Mouse (Mus musculus): ENCODE measurements at regions not wholly inside any gene's neighbourhood (a gene's known extent, or its start where the extent isn't known, plus 50 kb on each side); places are given as distances from the start of the nearest gene placed in this dataset.
A peak's percentile ranks its signal among the peaks of the same experiment; 100 is the strongest.
"Not testable (repeated sequence)": the region's sequence is repeated elsewhere in the genome, so short reads cannot be mapped to it uniquely, and the experiment has no call there.

DNA sequence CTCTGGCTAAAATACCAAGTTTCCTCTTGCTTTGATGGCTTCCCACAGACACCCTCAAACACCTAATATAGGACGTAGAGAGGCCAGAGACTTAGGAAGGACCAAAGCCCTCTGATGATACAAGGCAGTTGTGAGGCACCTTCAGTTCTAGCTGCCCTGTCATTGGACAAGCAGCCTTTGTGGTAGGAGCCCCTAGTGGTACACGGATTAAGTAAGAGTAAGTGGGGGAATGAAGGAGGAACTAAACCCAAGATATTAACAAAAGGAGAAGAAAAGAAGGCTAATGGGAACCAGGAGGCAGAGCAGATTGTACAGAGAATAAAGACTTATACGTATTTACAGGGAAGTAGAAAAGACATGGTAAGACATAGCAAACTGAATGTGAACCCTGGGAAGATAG, 352.3 kb upstream of the Tmco5 start:
- not testable (repeated sequence) for DNase-seq (ENCODE audit: low read depth, low spot score)

DNA sequence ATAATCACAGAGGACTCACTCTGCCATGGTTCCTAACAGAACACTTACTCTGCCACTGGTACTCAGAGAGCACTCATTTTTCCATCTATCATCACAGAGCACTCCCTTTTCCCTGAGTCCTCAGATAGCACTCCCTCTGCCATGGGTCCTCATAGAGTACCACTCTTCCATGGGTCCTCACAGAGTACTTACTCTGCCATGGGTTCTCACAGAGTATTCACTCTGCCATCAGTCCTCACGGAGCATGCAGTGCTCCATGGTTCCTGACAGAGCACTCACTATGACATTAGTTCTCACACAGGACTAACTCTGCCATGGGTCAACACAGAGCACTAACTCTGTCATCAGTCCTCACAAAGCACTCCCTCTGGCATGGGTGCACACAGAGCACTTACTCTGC, 342.0 kb upstream of the Tmco5 start:
- no peak for DNase-seq (ENCODE audit: low read depth, low spot score)

DNA sequence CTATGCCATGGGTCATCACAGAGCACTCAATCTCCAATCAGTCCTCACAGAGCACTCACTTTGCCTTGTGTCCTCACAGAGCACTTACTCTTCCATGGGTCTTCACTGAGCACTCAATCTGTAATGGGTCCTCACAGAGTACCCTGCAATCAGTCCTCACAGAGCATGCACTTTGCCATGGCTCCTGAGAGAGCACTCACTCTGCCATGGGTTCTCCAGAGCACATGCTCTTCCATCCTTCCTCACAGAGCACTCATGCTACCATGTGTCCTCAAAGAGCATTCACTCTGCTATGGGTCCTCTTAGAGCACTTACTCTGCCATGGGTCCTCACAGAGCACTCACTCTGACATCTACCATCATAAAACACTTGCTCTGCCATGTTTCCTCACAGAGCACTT, 319.1 kb upstream of the Tmco5 start:
- no peak for DNase-seq (ENCODE audit: low read depth, low spot score)

DNA sequence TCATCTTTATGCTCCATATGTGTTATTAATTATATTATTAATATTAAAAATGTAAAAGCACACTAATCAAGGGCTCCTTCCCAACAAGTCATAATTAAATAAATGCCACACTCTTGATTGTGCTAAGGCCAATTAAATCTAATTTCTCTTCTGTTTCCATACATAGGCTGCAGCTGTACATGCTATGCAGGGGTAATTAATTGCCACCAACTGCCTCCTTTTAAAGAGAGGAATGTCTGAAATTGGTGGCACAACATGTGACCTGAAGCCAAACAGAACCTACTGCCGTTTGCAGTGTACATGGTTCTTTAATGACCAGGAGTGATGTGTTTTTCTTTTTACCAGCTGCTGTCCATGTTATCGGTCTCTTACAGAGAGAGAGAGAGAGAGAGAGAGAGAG, 294.5 kb upstream of the Tmco5 start:
- DNase-seq (ENCODE audit: low read depth, low spot score) = no peak

- no peak for DNase-seq (ENCODE audit: low read depth, low spot score)
Measured at GRCm38 (mm10) chr2:116586203-116586959, 292.1 kb upstream of the Tmco5 start.

DNA sequence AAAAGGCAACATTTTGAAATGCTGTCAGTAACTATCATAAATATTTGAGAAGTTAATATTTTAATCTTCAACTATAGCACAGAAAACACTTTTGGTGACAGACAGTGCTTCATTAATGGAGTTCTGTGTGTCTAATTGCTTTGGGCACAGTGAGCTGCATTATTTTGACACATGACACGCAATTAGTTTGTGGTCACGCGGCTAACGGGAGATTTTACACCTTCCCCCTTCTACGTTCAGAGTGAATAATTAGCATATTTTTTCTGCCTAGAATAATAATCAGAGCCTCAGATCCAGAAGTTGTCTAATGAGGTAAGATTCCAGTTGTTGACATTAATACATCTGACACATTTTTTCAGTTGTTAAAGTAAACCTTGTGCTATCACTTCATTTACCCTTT, 272.6 kb upstream of the Tmco5 start:
- DNase-seq (ENCODE audit: low read depth, low spot score) = no peak

DNA sequence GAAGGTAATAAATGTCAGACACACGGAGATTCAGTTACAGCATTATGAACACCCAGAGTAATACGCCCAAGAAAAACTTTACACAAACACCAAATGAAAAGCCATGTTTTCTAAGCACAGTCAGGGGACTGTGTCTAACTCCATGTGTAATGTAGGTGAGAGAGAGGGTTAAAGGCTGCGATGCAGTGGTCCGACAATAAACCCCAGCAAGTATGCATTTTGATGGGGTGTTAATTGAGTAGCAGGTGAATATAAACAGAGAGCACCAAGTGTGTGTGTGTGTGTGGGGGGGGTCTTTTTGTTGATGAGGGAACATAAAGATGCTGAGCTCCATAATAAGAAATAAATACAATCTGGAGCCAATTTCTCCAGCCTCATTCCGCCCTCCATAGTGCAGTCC, 238.6 kb upstream of the Tmco5 start:
- peak; percentile 13 for DNase-seq (ENCODE audit: low read depth, low spot score)

DNA sequence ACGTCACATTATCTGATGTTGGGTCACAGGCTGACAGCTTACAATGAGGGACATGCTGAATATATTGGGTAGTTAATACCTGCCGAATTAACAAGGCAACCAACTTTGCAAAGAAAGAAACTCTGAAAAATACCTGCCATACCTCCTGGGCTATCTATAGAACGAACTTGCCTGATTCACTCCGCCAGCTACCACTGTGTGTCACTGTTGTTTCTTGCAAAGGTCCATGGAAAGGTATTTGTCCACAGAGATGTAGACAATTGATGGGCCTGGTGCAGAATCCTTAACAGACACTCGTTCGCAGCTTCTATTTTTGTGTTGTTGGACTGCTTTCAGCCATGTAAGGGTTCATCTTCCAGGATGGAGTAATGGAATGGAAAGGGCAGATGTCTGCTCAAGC, 226.4 kb upstream of the Tmco5 start:
- no peak for DNase-seq (ENCODE audit: low read depth, low spot score)

DNA sequence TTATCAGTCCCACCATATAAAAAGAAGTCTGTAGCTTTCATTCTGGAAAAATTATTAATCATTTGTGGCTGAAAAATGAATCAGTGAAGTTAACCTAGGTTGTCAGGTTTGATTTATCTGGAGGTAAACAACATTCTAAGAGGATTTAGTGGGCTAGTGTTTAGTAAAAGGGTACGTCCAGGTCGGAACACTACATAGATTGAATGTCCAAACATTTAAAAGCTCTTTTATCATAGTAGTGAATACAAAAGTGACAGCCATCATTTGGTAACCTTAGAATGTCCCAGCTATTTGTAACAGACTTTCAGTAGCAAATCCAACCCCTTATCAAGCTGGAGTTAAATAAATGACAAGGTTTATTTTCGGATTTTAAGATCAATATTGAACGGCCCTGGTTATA, 192.7 kb upstream of the Tmco5 start:
- DNase-seq (ENCODE audit: low read depth, low spot score) = no peak

DNA sequence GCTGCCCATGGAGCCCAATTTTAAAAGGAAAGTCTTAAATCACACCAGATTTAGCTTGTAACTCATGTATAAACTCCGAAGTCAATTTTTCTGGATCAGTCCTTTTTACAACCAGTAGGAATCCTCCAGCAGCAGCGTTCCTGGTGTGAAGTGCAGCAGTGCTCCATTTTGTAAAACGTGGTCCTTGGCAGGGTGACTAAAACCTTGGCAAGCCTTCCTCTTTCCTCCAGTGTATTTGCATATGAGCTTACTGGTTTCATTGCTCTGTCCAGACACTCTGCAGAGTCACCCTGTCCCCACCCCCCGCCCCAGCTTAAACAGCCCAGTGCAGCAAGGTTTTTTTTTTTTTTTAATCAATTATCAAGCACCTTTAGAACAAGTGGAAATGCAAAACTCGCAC, 180.9 kb upstream of the Tmco5 start:
- DNase-seq (ENCODE audit: low read depth, low spot score) = no peak

DNA sequence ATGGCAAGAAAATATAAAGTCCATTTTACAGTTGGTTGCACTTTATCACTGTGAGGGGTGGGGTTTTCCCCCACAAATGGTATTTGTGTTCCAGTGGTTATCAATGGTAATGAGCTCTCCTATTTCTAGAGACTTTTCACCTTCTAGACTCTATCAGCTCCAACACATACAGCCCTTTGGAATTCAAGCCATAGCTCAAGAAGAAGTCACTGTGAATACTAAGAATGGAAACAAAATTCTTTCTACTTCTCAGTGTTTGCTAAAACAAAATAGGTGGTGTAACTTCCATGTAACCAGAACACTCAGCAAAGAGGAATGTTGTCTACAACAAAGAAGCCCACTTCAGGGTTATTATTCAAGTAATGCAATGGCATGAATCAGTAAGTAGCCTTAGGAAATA, 173.8 kb upstream of the Tmco5 start:
- no peak for DNase-seq (ENCODE audit: low read depth, low spot score)

DNA sequence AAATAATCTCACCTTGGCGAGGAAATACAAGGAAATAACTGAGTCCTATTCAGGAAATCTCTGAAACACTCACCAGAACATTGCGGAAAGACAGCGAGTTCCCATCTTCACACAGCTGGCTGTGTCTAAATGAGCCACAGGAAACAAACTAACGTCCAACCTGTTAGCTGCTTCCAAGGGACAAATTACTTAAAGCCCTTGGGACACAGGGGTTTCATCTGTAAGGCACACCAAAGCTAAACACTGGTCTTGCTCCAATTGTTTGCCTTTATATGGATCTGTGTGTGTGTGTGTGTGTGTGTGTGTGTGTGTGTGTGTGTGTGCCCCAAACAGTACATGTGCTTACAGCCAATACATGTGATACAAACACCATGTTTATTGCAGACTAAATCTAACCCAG, 168.9 kb upstream of the Tmco5 start:
- DNase-seq (ENCODE audit: low read depth, low spot score) = no peak

DNA sequence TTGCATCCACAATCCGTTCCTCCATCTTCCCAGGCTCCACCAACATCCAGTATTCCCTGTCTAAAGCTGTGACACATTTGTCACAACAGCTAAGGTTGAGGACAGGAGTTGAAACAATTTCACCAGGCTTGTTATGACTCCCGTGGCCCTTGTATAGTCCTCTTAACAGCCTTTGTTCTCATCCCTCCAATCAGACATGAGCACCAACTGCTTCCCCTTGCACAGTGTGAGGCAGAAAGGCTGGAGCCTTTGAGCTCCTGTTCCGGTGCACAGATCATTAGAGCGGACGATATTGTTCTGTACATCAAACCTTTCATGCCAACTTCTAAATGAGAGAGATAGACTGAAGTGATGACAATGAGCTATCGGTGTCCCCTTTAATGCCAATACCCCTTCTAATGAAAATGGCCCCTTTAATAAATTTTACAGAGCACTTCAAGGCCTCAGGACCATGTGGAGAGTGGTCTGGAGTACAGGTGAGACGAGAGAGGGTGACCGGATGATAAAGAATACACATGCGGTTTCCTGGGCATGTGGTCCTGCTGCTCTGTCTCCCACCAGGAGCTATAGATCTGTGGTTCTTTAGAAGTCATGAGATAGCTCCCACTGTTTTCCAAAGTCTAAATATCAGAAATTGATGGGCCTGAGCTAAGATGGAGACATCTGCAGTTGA, 161.8 kb upstream of the Tmco5 start:
- DNase-seq (ENCODE audit: low read depth, low spot score) = no peak

GRCm38 (mm10) chr2:116718637-116719036, 159.9 kb upstream of the Tmco5 start:
- no peak for DNase-seq (ENCODE audit: low read depth, low spot score)

- no peak for DNase-seq (ENCODE audit: low read depth, low spot score)
Measured at GRCm38 (mm10) chr2:116727591-116727990, 150.9 kb upstream of the Tmco5 start.

- peak; percentile 5 for DNase-seq (ENCODE audit: low read depth, low spot score)
Measured at GRCm38 (mm10) chr2:116735702-116736101, 142.8 kb upstream of the Tmco5 start.

GRCm38 (mm10) chr2:116768459-116769047, 109.9 kb upstream of the Tmco5 start:
- DNase-seq (ENCODE audit: low read depth, low spot score) = no peak

DNA sequence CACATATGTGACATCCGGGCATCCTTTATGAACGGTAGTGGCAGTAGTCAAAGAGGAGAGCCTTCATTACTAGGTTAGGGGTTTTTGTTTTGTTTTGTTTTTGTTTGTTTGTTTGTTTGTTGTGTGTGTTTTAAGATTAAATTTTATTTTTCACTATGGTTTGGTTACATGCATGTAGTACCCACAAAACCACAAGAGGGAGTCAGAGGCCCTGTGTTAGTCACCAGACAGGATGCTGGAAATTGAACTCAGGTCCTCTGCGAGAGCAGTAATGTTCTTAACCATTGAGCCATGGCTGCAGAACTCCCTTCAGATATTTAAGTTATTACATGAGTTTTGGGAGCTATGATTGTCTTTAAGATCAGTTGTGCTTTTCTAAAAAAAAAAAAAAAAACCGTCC, 109.3 kb upstream of the Tmco5 start:
- DNase-seq (ENCODE audit: low read depth, low spot score) = no peak

DNA sequence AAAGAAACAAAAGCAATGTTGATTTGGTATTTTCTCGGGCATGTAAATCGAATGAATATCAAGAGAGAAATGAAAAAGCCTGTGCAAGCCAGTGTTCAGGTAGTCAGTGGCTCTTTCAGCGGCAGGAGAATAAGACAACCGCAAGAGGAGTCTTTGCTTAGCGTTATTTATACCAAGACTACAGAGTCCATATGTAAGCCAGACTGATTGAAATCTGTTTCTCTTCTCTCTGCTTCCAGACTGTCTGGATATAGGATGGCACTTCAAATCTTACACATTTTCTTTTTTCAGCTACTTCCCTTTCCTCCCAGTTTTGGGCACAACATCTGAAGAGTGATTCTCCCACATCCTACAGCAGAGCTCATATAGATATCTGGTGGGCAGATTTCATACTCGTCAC, 105.9 kb upstream of the Tmco5 start:
- no peak for DNase-seq (ENCODE audit: low read depth, low spot score)

- no peak for DNase-seq (ENCODE audit: low read depth, low spot score)
Measured at GRCm38 (mm10) chr2:116800141-116800540, 78.3 kb upstream of the Tmco5 start.

GRCm38 (mm10) chr2:116801578-116801977, 76.9 kb upstream of the Tmco5 start:
- no peak for DNase-seq (ENCODE audit: low read depth, low spot score)

DNA sequence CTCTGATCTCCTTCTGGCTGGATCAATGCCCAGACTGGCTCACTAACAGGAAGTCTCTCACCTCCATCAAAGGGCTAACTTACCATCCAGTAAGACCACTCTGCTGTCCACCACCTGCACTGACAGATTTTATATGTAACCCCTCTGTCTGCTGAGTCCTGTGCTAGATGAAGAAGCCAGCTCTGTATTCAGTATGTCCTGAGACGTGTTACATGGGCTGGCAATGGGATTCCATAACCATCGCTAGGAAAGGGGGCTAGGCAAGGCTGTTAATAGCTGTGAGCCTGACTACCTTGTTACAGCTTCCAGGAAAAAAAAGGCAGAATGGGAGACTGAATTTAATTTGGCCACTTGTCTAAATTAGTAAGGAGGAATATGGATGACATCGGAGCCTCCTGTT, 71.3 kb upstream of the Tmco5 start:
- DNase-seq (ENCODE audit: low read depth, low spot score) = no peak

DNA sequence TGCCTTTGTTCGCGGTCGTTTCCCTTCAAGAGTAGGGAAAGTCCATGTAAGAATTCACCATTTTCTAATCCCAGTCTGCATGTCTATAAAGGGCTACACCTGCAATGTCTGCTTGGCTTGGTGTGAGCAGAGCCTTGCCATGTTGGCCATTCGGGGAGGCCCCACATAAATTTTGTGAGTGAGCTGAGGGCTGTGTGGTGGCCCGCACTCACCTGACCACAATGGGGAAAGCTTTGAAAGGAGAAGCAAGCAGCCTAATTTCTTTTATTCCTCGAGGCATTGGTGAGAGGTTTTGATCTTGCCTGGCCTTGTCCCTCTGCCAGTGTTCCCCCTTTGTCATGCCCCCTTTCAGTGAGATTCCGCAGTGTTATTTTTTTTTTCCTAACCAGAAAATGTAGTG, 70.9 kb upstream of the Tmco5 start:
- no peak for DNase-seq (ENCODE audit: low read depth, low spot score)

All from embryo, embryonic 11.5 days (tissue).